Mouse (Mus musculus) urinary bladder, adult 2 months (tissue): ENCODE data around the gene Tsnax. TPM values are rescaled to one million over a fixed set of nuclear protein-coding genes. Genes with fewer than 3 reads are reported as not detected.

Experiments
- DNase-seq: peaks from one replicate; pipeline ENCODE4 v3.0.0; 2022; ENCODE audit warnings: low spot score
- polyA plus RNA-seq: library from polyadenylated mRNA; depleted of rRNA; stranded (reverse); fragments of >200 nt; gene quantifications from 2 replicates; pipeline ENCODE4 v1.2.3, GENCODE M21; 2012

Tsnax gene
- polyA plus RNA-seq, 1 experiment, result 98.2 TPM

- no peak for DNase-seq
Observed at GRCm38 (mm10) chr8:125043394-125043793, 30.6 kb downstream of the Tsnax start.

GRCm38 (mm10) chr8:125043935-125044334 lies 31.1 kb downstream of the Tsnax start:
- DNase-seq, result no peak

- DNase-seq, result no peak
Observed at GRCm38 (mm10) chr8:125045760-125046159, 33.0 kb downstream of the Tsnax start.

- no peak for DNase-seq
Observed at GRCm38 (mm10) chr8:125049051-125049750, 36.4 kb downstream of the Tsnax start.

GRCm38 (mm10) chr8:125049826-125050225 lies 37.0 kb downstream of the Tsnax start:
- DNase-seq, result no peak

- DNase-seq, result no peak
Observed at GRCm38 (mm10) chr8:125052026-125052425, 39.2 kb downstream of the Tsnax start.

DNA sequence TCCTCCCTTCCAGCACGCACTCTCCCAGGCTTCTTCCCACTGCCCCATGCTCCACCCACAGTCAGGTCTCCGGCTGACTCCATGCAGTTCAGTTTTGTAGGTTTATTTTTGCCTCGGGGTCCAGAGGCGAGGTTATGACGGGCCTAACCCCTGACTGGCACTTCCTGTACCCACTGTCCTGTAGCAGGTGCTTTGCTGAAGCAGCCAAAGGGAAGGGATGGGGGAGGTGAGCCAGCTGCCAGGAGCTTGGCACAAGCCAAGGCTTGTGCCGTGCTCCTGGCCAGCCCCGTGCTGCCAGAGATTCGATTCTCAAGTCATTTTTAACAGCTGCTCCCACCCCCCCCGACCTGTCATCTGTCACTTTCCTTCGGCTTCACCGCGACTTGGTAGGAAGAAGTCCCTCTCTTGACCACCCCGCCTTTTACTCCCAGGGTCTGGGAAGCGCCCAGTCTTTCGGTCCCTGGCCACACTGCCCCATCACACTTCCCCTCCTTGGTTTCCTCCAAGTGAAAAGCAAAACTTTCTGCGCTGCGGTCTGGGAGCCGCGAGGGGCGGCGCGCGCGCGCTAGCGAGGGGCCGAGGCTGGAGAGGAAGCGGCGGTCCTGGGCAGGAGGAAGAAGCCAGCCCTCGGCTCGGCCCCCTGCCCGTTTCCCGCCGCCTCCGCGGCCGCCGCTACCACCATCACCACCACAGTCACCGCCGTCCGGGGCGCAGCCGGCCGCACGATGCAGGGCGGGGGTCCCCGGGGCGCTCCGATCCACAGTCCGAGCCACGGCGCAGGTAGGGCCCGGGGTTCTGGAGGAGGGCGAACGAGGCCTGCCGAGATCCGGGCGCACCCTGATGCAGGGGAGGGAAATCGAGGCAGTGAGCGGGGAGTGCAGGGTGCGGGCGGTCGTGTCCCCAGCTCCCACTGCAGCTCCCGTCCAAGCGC lies 41.0 kb downstream of the Tsnax start, which contains the start of gene Disc1:
Gene Disc1 (plus strand): TSS at position 691 of the 931 bp plus-strand sequence.
- DNase-seq, result no peak

DNA sequence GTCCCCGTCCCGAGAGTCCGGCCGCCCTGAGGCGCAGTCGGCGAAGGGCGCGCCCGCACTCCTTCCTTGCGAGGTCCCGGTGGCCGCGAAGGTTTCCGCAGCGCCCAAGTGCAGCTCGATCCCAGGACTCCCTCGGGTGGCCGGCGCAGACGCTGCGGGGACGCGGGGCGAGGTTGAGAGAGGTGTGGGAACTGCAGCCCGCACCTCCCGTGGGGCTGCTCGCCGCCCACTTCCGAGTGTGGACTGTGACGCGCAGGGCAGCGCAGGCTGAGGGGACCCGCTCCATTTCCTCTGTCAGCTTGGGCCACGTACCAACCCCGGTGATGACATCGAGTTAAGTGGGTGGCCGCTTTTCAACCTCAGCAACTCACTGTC lies 41.6 kb downstream of the Tsnax start:
- no peak for DNase-seq

DNA sequence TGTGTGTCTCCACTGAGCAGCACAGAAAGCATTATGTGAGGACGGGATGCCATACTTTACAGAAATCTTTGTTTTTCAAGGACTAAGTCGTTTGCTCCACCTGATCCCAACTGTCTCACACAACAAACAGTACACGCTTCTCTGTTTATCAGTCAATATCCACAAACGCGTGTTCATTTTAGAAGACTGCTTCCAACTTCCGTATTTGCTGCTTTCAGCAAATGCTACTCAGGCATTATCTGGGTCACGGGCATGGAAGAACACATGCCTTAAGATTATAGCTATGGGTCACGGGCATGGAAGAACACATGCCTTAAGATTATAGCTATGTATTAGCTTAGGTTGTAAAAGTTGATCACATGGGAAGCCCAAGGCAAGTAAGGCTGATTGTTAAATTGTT lies 48.1 kb downstream of the Tsnax start:
- no peak for DNase-seq

DNA sequence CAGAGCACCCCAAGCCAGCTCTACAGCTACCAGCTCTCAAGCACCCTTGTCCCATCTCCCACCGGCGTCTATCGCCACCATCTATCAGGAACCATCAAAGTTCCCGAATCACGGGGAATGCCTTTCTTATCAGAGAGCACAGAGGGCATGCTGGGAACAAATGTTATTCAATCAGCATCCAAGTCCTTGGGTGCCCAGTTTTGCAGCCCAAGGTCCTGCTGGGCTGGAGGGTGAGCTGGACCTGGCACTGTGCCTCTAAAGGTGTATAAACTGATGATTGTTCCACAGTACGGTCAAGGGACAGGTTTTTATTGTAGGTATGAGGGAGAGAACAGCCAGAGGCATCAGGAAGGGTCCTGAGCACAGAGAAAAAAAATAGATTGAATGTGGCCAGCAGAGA lies 52.8 kb downstream of the Tsnax start:
- no peak for DNase-seq

GRCm38 (mm10) chr8:125066913-125067595 lies 54.3 kb downstream of the Tsnax start:
- DNase-seq, result no peak

DNA sequence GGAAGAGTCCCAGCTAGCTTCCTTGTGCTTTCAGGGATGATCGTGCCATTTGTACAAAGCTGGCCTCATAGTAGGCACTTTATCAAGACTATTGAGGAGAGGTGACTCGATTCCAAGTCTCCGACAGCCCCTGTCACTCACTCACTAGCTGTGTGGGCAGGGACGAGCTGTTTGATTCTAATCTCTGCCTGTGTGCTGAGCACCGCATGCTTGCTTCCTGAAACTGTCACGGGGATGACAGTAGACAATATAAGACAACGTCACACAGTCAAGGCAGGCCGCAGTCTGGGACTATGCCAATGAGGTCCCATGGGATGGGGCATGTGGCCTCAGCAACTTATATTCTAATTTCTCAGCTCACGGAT lies 54.8 kb downstream of the Tsnax start:
- DNase-seq, result no peak

GRCm38 (mm10) chr8:125068146-125068905 lies 55.5 kb downstream of the Tsnax start:
- DNase-seq, result no peak

DNA sequence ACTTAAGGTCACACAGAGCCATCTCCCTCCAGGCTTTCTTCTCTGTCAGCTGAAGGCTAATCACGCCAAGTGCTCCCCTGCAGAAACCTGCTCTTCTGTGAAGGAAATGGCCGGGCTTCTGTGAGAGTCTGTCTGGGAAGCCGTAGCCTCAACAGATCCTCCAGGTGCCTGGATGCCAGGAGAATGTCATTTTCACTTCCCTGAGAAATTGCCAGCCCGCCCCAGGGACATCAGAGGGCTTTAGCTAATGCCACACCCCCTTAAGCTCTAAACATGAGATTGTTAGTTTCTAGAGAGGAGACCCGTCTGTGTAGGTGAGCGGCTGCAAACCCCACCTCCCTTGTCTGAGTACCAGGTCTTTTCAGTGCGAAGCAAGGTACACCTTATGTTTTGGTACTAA lies 56.5 kb downstream of the Tsnax start:
- DNase-seq, result no peak

- no peak for DNase-seq
Observed at GRCm38 (mm10) chr8:125069733-125070132, 56.9 kb downstream of the Tsnax start.

- DNase-seq, result no peak
Observed at GRCm38 (mm10) chr8:125074141-125074540, 61.3 kb downstream of the Tsnax start.

GRCm38 (mm10) chr8:125074581-125074980 lies 61.8 kb downstream of the Tsnax start:
- no peak for DNase-seq

DNA sequence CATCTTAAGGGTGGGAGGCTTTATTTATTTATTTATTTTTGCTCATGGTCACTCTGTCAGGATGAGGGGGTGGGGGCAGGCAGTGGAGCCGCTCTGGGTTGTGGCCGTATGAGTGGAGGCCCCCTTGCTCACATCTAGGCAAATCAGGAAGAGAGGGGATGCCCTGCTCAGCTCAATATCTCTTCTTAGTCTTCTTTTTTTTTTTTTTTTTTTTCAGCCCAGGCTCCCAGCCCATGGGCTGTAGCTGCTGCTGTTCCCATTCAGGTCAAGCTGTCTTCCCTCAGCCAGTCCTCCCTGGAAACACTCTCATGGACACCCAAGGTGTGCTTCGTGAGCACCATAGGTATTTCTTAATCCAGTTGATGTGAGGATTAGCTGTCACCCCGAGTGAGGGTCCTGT lies 62.6 kb downstream of the Tsnax start:
- DNase-seq, result no peak

DNA sequence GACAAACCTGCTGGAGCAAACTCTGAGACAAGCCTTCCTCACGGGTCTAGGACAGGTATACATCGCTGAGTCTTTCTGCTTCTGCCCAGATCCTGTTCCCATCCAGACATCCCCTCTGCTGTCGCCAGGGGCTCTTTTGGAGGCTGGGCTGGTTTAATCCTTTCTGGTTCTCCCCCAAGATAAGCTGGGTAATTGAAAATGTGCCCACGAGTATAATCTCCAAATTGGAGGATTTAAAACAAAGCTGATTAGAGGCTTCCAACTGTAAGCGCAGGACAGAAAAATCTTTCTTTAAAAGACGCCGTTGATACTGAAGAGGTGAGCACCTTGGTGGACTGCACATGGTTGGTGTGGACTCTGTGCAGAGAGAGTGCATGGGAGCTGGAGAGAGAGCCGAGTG lies 64.5 kb downstream of the Tsnax start:
- DNase-seq, result no peak

- no peak for DNase-seq
Observed at GRCm38 (mm10) chr8:125078771-125079384, 66.1 kb downstream of the Tsnax start.
